Mouse (Mus musculus) lung, postnatal 36 days (tissue): Measurements from ENCODE around the gene Mia.

Experiments
- DNase-seq: peaks from one replicate; pipeline ENCODE4 v3.0.0; 2022; ENCODE audit warnings: mixed read lengths

Mia gene

DNA sequence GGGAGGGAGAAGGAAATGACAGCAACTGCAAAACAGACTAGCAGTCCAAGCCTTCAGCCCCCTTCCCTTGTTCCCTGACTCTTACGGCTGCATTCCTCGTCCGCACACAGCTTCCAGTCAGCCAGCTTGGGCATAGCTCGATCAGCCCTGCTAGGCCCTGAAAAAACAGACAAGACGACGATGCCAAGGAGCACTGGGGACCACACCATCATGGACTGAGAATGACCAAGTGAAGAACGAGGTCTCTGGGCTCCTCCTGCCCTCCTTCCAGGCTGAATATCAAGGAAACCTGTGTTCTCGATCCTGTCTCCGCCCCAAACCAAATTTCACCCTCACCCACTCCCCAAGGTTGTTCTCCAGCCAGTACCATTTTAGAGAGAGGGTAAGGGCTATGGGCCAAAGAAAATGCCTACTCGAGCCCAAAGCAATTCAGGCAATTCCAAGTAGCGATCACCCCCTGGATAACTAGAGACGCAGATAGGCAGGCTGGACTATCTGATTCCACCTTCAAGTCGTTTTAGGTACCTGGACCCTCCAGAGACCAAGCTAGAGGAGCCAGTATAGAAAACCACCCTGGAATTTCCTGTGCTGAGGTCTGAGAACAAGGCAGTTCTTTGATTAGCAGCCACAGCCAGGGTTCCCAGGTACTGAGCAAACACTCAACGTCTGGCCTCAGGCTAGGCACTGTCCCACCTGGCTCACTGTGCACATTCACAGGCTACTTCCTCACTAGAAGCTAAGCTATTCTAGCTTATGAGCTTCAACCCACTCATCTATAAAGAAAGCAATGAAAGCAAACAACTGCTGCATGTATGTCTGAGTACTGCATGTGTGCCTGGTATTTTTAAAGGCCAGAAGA is at the start of gene Mia, which contains the start of gene Gm21983:
Gene Mia, minus strand, starts transcription at position 321 of the 859 bp plus-strand sequence.
Gene Gm21983, minus strand, starts transcription at position 250 of the 859 bp plus-strand sequence.
- peak; percentile 64 for DNase-seq

DNA sequence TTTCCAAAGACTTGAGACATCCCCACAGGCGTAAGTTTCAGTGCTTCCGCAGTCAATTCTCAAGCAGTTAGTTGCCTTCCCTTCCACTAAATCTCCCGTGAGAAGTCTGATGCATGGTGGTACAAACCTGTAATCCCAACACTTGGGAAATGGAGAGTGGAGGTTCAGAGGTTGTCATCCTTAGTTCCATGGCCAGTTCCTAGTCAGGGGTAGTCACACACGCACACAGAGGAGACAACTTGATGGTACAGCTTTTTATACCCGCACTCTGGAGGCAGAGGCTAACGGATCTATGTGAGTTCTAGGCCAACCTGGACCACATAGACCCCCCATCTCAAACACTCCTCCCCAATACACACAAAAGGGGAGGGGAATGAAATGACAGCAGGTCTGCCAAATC is 47.9 kb upstream of the Mia start:
- no peak for DNase-seq

DNA sequence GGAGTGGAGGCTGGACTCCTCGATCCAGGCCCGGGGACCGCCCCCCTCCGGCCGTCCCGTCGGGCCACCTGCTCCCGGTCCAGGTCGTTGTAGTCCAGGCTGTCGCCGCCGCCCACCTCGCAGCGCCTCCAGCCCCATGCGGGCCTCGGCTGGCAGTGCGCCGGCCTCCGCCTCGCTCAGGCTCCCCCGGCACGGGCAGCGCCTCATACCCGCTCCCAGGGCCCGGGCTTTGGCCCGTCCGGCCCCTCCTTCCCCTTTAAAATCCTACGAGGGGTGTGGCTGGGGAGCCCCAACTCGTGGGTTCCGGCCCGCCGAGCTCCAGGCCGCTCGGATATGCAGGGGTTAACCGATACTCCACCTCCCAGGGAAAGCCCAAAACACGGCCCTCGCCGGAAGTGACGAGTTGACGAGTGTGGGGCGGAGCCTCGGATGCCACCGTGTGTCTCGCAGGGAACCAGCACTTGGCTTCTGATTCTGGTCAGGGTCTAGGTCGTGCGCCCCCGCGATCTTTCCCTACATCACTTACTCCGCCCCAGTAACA is 47.4 kb upstream of the Mia start, which contains the start of gene Itpkc:
Gene Itpkc, minus strand, starts transcription at position 381 of the 541 bp plus-strand sequence.
- peak; percentile 96 for DNase-seq

DNA sequence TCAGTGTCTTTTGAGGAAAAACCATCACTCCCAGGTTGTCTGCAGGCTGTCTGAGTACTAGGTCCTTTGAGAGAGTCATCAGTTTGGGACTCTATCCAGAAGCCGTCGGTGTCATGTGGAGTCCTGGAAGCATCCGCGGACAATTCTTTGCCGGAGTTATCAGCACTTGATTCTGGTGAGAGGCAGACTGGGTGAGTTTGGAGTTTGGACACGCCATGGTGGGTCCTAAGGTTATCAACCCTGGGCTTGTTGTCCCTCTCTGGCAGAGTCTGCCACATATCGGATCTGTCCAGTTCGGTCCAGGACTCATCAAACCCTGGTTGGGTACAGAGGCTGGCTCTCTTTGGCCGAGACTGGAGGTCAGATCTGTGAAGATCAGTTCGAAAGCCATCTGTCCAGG is 46.7 kb upstream of the Mia start:
- DNase-seq = no peak

DNA sequence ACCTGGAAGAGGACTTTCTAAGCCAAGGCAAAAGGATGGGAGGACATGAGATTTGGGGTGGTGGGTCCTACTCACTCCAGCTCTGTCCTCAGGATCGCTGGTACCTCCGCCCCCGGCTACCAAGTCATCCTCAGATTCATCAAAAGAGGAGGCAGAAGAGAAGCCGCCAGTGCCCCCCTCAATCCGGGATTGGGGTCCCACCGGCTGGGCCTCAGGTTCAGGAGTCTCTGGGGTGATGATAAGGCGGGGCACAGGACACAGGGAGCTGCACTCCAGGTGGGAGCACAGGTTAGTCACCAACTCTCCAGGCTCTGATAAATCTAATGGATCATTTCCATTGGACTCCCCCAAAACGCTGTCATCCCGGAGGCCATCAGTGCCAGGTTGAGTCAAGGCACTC is 46.3 kb upstream of the Mia start:
- DNase-seq = no peak

DNA sequence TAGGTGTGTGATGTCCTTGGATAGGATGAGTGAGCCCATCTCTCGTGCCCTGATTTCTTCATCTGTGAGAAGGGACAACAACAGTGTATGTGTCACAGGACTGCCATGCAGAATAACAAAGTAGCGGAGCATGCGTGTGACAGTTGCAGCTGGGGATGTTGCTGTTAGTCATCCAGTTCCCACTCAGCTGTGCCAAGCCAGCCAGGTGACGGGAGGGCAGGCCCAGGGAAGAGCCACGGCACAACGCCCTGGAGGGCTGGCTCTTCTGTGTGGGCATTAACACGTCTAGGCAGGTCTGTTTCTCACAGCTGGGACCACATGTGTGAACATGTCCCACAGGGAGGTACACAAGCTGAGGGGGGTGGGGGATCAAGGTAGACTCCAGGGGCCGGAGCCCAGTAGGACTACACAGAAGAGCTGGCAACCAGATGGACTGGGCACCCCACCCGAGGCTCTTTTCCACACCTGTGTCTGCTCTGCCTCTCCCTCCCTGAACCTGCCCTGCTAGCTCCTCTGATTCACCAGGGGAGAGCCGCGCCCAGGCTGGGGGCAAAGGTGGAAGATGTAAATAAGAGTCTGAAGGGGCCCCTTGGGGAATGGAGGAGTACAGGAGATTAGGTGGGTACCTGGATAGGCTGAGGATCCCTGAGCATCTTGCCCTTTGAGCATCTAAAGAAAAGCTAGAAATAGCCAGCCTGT is 44.1 kb upstream of the Mia start:
- peak; percentile 14 for DNase-seq

DNA sequence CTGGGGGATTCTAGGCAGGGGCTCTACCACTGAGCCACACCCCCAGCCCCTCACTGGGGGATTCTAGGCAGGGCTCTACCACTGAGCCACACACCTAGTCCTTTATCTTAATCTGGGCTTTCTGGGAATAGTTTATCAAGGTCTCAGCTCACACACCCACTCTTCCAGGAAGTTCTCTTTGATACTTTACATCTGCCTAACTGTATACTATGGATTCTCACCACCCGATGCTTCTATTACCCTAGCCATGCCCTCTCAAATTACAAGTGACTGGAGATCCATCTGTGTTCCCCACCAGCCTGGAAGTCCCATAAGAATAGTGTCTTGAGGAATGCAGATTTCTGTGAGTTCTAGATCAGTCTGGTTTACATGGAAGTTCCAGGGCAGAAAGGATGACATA is 41.6 kb upstream of the Mia start:
- no peak for DNase-seq

DNA sequence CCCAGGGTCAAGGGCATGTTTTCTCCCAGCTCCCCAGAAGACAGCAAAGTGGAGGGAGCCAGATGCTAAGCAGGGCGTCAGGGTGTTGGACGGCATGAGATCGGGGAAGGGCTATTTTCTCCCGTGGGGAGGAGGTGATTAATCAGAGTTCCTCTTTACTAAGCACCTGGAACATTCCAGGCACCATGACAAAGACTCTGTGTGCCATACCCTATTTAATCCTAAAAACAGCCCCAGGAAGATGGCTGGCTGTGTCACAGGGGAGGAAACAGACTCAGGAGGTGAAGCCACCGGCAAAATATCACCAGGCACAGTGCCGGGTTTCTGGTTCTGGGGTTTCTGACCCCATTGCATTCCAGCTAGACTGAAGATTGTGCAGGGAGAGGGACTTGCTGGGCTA is 41.0 kb upstream of the Mia start:
- DNase-seq = no peak

DNA sequence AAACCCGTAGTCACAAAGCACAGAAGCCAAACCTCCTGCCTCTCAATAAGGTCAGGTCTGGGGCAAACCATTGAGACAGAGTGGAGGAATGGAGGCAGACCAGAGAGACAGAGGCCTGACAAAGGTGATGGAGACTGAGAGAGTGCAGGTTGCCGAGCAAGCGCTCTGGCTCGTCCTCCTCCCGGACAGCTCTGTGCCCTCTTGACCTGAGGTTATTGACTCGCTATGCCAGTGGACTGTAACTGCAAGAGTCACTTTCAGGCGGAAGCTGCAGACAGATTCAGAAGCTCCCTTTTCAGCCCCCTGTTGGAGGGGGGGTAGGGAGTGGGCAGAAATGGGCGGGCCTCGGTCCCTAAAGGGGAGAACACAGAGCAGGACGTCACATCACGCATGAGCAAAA is 39.0 kb upstream of the Mia start:
- DNase-seq = no peak

DNA sequence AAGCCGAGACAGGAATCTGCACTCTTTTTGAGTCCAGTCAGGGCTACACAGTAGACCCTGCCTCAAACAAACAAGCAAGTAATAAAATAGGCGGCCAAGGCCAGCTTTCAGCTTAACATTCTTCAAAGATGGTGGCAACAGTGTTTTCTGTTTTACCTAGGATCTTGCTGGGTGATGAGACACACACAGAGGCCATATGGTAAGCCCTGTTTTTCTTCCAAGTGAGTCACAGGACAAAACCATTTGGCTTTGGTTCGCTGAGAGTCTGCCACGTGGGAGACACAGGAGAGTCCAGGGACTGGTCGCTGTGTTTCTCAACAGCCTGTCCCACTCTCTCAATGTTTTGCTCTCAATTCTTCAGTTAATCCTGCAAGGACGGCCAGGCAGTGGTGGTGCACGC is 37.6 kb upstream of the Mia start:
- no peak for DNase-seq

DNA sequence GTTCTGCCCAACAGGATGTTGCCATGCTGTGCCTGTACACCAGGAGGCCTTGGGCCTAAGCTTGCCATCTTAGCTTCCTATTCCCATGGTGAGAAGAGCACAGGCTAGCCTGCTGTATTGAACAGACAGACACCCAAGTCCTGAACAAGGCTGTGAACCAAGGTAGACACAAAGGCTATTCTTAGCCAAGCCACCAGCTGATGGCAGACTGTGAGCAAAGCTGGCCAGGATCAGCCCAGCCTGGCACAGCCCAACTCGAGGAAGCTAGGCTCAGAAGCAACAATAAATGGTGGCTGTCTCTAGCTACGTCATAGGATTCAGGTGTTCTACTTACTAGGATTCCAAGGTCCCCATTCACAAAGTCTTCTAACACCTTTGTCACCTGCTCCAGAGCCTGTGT is 31.7 kb upstream of the Mia start:
- no peak for DNase-seq

DNA sequence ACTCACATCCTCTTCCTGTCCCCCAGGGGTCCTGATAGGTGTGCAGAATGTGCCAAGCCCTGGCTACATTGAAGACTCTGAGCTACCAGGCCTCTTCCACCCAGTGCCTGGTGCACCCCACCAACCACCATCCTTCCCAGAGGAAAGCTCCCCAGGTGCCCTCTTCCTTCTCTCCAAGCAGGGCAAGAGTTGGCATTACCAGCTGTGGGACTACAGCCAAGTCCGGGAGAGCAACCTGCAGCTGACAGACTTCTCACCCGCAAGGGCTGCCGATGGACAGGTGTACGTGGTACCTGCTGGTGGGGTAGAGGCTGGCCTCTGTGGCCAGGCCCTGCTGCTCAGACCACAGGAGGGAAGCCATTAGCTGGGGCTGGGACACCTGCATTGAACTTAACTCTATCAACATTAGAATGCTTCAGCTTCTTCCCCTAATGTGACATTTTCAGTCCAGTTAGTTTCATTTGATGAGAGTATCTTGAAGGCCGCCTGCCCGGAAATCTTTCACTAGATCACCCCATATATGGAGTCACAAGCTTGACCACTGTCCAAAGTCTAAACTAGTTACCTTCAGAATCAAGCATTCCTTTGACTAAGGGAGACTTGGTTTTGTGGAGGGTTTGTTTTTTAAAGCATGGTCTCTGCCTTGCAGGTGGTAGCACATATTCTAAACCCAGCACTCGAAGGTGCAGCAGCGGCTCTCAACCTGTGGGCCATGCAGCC is 22.9 kb upstream of the Mia start:
- DNase-seq = no peak

DNA sequence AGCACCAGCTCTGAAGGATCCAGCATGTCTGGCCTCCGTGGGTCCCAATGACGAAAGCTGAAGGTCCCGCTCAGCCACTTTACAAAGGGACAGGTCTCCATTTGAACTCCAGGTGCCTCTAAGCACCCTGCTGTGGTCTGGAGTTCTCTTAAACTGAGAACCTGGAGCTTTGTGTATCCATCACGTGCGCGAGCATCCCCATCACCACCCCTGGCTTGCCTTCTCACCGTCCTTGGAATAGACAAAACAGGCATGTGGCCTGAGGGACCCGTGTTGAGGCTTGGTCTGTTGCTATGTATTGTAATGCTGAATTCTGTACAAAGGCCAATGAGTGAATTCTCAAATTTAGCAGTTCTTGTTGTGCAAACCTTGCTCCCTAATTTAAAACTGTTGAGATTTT is 17.8 kb upstream of the Mia start:
- DNase-seq = no peak

DNA sequence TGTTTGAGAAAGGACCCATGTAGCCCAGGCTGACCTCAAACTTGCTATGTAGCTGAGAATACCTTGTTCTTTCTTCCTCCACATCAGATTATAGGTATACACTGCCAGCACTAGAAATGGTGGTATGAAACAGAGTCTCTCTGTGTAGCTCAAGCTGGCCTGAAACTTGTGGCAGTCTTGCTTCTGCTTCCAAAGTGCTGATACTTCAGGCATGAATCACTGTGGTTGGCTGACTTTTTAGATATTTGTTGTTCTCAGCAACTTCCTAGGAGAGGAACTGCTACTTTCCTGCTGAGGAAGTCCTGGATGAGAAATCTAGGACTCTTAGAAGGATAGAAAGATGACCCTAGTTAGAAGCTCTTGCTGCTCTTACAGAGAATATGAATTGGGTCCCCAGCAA is 17.4 kb upstream of the Mia start:
- DNase-seq = no peak

DNA sequence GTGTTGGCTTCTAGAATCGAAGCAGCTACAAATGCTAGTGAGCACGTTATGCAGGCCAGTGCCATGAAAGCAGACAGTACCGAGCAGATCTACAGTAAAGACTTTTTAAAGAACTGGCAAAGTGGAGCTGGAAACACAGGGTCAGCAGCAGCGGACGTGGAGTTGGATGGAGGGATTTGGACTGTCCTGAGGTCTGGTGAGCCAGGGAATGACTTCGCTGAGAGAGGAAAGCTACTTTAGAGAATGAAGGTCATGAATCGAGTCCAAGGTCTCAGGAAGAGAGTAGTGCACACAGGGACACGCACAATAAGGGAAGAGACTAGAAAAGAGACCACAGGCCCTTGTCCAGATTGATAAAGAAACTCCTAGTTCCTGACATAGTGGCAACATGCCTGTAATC is 16.7 kb upstream of the Mia start:
- DNase-seq = no peak

DNA sequence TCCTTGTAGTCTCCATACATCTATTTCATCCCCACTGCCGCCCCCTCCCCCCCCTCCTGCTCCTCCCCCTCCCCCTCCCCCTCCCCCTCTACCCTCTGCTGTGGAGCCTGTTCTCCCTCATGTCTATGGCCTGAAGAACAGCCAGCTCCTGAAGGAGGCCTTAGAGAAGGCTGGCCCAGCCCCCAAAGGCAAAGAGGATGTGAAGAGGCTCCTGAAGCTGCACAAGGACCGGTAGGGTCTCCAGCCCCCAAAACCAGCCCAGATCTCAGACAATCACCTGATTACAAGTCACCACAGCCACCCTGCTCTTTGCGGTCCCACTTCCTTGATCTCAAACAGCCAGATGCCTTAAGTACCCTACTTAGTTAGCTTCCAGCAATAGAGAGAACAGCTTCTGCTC is 16.2 kb upstream of the Mia start:
- no peak for DNase-seq

DNA sequence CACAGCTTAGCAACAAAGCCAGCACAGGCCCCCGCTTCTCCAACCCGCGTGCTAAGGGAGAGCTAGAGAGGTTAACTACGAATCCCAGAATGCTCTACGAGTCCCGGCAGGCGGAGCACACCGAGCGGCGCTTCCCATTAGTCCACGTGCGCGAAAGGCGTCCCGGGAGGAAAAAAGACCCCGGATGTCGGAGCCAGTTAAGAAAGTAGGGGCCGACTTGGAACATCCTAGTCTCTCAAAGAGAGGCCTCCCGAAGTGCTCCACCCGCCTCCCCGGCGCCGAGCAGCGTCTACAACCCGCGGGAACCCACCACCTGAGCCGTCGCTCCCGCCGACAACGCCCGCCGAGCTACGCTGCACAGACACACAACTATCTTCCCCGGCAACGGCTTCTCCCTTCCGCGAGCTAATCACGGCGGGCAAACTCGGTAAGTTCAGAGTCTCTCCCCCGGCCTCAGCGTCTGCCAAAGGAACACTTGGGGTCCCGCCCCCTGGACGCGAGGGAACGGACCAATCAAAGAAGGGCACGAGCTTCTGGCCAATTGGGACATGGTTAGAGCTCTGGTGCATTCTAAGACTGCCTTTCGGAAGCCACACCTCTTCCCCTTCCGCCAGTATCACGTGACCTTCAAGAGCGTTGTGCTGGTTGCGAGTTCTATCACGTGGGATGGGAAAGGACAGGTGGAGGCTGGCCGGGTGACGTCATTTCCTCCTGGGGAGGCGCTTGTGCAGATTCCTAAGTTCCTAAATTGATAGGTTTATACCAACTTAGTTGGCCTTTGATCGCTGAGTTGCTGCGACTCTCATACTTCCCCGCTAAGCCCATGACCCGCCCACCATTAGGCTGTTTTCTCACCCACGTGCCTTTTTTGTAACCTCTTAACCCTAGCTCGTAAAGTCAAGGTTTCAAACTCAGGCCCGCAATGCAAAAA is 15.0 kb upstream of the Mia start, which contains the start of the genes BC024978 and Snrpa:
Gene BC024978, plus strand, starts transcription at position 101 of the 931 bp plus-strand sequence.
Gene Snrpa, minus strand, starts transcription at position 591 of the 931 bp plus-strand sequence.
- peak; percentile 100 for DNase-seq

DNA sequence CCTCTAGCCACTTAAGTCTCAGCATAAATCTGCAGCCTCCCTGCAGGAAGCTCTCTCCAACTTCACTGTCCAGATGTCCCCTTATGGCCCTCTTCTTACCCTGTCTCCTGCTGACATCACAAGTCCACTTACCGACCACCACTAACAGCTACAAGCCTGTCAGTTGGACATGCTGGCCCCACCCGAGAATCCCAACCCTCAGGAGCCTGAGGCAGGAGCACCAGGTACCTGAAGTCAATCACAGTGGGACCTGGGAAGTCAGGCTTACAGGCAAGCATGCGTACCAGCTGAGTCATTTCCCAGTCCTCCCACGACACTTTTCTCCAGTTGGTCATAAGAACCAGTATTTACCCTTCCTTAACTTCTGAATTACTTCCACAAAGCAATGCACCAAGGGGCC is 12.8 kb upstream of the Mia start:
- DNase-seq = no peak

DNA sequence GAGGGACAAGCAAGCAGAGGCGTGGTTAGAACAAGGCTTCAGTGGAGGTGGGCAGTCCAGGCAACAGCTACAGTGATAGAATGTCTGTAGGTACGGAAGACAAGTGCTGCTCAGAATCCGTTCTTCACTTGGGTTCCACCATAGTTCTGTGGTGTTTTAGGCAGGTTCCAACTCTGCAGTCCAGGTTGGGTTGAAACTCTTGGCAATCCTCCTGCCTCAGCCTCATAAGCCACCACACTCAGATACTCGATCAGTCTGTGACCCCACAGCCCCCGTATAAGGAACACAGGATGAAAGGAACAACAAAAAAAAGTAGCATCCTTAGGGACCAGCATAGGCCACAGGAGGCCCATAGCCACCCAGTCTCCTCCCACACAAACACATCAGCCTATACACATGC is 11.5 kb upstream of the Mia start:
- no peak for DNase-seq

DNA sequence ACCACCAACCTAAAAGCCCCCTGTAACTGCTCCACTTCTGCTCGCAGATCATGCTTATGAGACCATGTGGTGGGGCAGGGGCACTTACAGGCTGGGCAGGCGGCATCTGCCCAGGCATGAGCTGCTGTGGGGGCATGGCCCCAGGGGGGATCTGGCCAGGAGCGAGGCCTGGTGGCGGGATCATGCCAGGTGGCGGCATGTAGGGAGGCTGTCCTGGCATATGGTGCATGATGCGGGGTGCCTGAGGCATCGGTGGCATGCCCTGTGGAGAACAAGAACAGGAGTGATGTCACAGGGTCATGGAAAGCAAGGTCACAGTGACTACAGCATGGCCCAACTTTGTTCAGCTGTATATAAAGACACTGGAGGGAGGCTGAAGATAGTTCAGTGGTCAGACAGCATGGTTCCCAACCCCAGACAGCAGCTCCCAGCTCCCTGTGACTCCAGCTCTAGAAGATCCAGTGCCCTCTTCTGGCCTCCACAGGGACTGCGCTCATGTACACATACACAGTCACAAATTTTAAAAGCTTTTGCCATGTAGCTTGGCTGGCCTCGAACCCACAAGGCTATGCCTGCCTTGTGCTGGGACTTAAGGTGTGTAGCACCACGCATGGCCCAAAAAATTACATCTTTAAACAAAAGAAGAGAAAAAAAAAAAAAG is 8.4 kb upstream of the Mia start:
- DNase-seq = peak; percentile 28

DNA sequence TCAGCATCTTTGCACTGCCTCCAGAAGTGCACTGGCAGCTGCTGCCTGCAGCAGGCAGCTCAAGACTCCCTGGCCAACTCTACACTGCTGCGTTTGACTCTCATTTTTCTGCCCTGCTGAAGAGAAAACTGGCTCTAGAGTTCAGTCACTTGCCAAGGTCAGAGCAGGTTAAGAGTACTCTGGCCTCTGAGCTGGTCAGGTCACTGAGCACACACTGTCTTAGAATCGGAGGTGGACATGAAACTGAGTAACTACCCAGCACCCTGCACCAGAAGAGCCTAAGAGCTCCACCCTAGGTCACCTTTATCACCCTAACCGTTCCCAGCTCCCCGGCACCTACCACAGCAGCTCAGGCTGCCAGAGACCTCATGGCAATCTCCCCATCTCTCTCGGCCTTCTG is 5.0 kb upstream of the Mia start:
- DNase-seq = no peak
